In the genomic region with DNA sequence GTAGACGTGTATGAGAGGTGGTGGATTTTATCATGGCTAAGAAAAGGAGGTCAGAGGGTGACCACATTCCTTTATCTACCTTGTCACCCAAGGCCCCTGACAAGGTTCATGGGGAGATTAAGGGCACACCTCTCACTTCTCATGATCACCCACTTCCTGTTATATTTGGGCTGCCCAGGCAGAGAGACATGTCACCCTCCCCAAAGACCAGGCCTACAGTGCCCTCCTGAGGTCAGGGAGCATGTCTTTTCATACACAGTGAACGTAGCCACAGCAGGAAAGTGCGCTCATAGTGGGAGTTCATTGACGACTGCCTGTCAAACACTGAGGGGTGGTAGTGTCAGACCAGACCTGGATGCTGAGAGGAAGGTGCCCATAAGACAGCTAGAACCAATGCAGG, we compare ENCODE assay signal across 8 mouse cellular contexts.
A peak's percentile ranks its signal among the peaks of the same experiment; 100 is the strongest.
DNase-seq lines count a peak whose midpoint lies in the region; ATAC-seq lines count a peak whose summit lies in the region.

No protein-coding gene starts in this region.

- ATAC-seq in heart, embryonic 16.5 days (replicated peaks; ENCODE audit: extremely low read depth, insufficient read depth, low FRiP score): peak; percentile 74

- no peak overlapping the region for H3K4me2 ChIP-seq in heart, embryonic 16.5 days (ENCODE audit: low read depth, low read length)

- H3K36me3 ChIP-seq in heart, embryonic 16.5 days (ENCODE audit: control insufficient read depth, insufficient read depth): no peaks in the 10 kb centered on the region

- WGBS in heart, embryonic 16.5 days: 39% methylated on average over 4 of the region's 4 CpGs

- peaks cover 3% of the 10 kb centered on the region; the same call in 1 of the 2 replicates for H3K27me3 ChIP-seq in heart, embryonic 16.5 days (ENCODE audit: control insufficient read depth, insufficient read depth, low read length)

- H3K4me3 ChIP-seq in heart, embryonic 16.5 days (ENCODE audit: low read length): no peak overlapping the region

- no peaks in the 10 kb centered on the region for H3K9me3 ChIP-seq in heart, embryonic 16.5 days (replicated peaks; ENCODE audit: control insufficient read depth, low read length)

- DNase-seq in heart, adult 9 months (ENCODE audit: low spot score in 2 of 2): no peak
- peak; percentile 12 for DNase-seq in thymus, postnatal 0 days (ENCODE audit: low spot score)
- no peak for DNase-seq in thymus, adult 18-20 months
- DNase-seq in cerebellum, postnatal 14 days: peak; percentile 65 to 68
- DNase-seq in lung, postnatal 36 days: peak; percentile 65
- DNase-seq in layer of hippocampus, adult 18-20 months (ENCODE audit: low spot score in 2 of 2): no peak
- DNase-seq in frontal cortex, postnatal 36 days (ENCODE audit: low spot score in 2 of 2): no peak

- peaks cover 11% of the 10 kb centered on the region for H3K4me1 ChIP-seq in heart, embryonic 16.5 days (ENCODE audit: control insufficient read depth, insufficient read depth, low read length)

- no peak overlapping the region for H3K27ac ChIP-seq in heart, embryonic 16.5 days (ENCODE audit: low read length)

- no peak overlapping the region for H3K9ac ChIP-seq in heart, embryonic 16.5 days (ENCODE audit: low read length)

Comparison
In these comparisons a context has a peak if more than half of its experiments do, and no peak if none do; other contexts are left out.
1. DNase-seq: peak in thymus, postnatal 0 days (single experiment), cerebellum, postnatal 14 days (2 of 2) and lung, postnatal 36 days (single experiment); none in heart, adult 9 months (0 of 2), thymus, adult 18-20 months (0 of 2), layer of hippocampus, adult 18-20 months (0 of 2) and frontal cortex, postnatal 36 days (0 of 2).